Mouse (Mus musculus): Measurements from ENCODE around the gene Myo3b. TPM values are rescaled to one million over a fixed set of nuclear protein-coding genes. Genes with fewer than 3 reads are reported as not detected.
A peak's percentile ranks its signal among the peaks of the same experiment; 100 is the strongest.

The Myo3b gene
- polyA plus RNA-seq, 1 experiment from 2014 or later: 0.70 TPM

- no peak overlapping the region for H3K4me2 ChIP-seq (ENCODE audit: low read depth, low read length)
- 92% methylated on average over 4 of the region's 4 CpGs for WGBS
- ATAC-seq (ENCODE audit: low read depth): no peak
- no peak overlapping the region for H3K4me3 ChIP-seq (ENCODE audit: low read length)
- H3K9ac ChIP-seq (ENCODE audit: low read length): no peak overlapping the region
- H3K9me3 ChIP-seq (ENCODE audit: control insufficient read depth, low read length): no peaks in the 10 kb centered on the region
- no peaks in the 10 kb centered on the region for H3K4me1 ChIP-seq (replicated peaks; ENCODE audit: control insufficient read depth, insufficient read depth, low read length)
- no peak overlapping the region for H3K27ac ChIP-seq (ENCODE audit: low read length)
- no peaks in the 10 kb centered on the region for H3K36me3 ChIP-seq (ENCODE audit: control insufficient read depth, insufficient read depth, low read length)
- H3K27me3 ChIP-seq (ENCODE audit: control insufficient read depth, insufficient read depth, low read depth, low read length): no peaks in the 10 kb centered on the region
Observed at GRCm38 (mm10) chr2:70058201-70058600, 19.3 kb downstream of the Myo3b start.

DNA sequence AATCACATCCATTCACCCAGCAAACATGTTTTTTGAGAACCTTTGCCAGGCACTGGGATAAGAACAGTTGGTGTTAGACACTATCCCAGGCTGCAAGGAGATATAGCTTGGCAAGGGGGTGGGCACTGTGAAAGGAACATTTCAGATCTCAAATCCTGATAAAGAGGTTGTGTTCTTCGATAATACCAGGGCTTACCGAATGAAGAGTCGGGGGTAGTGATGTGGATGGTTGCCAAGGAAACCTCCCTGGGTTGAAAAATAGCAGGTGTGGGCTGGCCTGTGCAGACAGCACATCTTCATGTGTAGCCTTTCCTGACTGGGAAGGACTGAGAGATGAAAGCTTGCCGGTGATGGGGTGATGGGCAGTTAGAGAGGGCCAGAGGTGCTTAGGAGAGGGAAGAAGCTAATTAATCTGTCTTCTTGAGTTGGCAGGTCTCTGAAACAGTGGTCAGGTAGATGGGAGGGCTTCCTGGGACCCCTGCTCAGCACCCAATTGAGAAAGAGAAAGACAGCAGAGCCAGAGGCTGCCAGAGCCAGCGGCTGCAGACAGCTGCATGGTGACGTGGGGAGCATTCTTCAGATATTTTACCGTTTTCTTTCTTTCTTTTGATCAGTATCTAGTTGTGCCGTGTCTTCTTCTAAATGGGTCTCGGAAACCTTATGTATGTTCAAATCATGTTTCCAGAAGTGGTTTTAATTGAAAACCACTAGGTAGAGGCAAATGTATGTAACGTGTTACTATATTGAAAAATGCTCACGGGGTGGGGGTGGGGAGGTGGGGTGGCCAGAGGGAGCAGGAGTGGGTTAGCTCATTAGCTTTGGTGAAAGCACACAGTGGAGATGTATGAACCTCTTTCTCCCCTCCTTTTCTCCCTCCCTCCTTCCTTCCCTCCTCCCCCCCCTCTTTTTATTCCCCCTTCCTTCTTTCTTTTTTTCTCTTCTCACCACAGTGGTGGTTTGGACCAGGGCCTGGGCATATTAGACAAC, 21.7 kb downstream of the Myo3b start:
- Histone ChIP-seq H3K4me2 (ENCODE audit: low read depth, low read length) (no peak overlapping the region), H3K27me3 (ENCODE audit: control insufficient read depth, insufficient read depth, low read depth, low read length) (no peaks in the 10 kb centered on the region), H3K4me3 (ENCODE audit: low read length) (no peak overlapping the region), H3K9ac (ENCODE audit: low read length) (no peak overlapping the region), H3K9me3 (ENCODE audit: control insufficient read depth, low read length) (no peaks in the 10 kb centered on the region), H3K36me3 (ENCODE audit: control insufficient read depth, insufficient read depth, low read length) (no peaks in the 10 kb centered on the region), H3K27ac (ENCODE audit: low read length) (no peak overlapping the region), H3K4me1 (replicated peaks; ENCODE audit: control insufficient read depth, insufficient read depth, low read length) (no peaks in the 10 kb centered on the region)
- no peak for ATAC-seq (ENCODE audit: low read depth)
- 32% methylated on average over 11 of the region's 11 CpGs for WGBS

DNA sequence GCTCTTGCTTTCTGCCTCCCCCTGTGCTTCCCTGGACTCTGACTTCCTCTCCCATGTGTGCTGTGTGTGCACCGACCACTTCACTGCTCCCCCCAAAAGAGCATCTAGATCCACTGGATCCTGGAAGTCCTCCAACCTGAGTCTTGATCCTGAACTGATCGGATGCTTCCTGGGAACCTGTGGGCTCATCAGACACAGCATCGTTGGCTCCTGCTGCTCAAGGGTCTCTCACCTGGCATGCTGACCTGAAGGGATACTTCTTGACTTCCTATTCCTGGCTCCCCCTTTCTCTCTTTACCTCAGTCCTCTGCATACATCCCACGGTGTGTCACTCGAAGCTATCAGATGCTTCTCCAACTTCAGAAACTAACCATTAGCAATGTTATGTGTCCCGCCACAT, 26.2 kb downstream of the Myo3b start:
- no peak overlapping the region for H3K4me3 ChIP-seq (ENCODE audit: low read length)
- ATAC-seq (ENCODE audit: low read depth): no peak
- no peaks in the 10 kb centered on the region for H3K4me1 ChIP-seq (replicated peaks; ENCODE audit: control insufficient read depth, insufficient read depth, low read length)
- H3K9ac ChIP-seq (ENCODE audit: low read length): no peak overlapping the region
- H3K4me2 ChIP-seq (ENCODE audit: low read depth, low read length): no peak overlapping the region
- WGBS: 74% methylated on average over 6 of the region's 6 CpGs
- no peaks in the 10 kb centered on the region for H3K27me3 ChIP-seq (ENCODE audit: control insufficient read depth, insufficient read depth, low read depth, low read length)
- no peaks in the 10 kb centered on the region for H3K9me3 ChIP-seq (ENCODE audit: control insufficient read depth, low read length)
- no peaks in the 10 kb centered on the region for H3K36me3 ChIP-seq (ENCODE audit: control insufficient read depth, insufficient read depth, low read length)
- no peak overlapping the region for H3K27ac ChIP-seq (ENCODE audit: low read length)

- H3K4me1 ChIP-seq (replicated peaks; ENCODE audit: control insufficient read depth, insufficient read depth, low read length): no peaks in the 10 kb centered on the region
- ATAC-seq (ENCODE audit: low read depth): no peak
- H3K27me3 ChIP-seq (ENCODE audit: control insufficient read depth, insufficient read depth, low read depth, low read length): no peaks in the 10 kb centered on the region
- H3K9ac ChIP-seq (ENCODE audit: low read length): no peak overlapping the region
- no peak overlapping the region for H3K4me2 ChIP-seq (ENCODE audit: low read depth, low read length)
- no peaks in the 10 kb centered on the region for H3K9me3 ChIP-seq (ENCODE audit: control insufficient read depth, low read length)
- H3K4me3 ChIP-seq (ENCODE audit: low read length): no peak overlapping the region
- H3K27ac ChIP-seq (ENCODE audit: low read length): no peak overlapping the region
- no peaks in the 10 kb centered on the region for H3K36me3 ChIP-seq (ENCODE audit: control insufficient read depth, insufficient read depth, low read length)
- 62% methylated on average over 7 of the region's 7 CpGs for WGBS
Observed at GRCm38 (mm10) chr2:70065729-70066300, 26.9 kb downstream of the Myo3b start.

DNA sequence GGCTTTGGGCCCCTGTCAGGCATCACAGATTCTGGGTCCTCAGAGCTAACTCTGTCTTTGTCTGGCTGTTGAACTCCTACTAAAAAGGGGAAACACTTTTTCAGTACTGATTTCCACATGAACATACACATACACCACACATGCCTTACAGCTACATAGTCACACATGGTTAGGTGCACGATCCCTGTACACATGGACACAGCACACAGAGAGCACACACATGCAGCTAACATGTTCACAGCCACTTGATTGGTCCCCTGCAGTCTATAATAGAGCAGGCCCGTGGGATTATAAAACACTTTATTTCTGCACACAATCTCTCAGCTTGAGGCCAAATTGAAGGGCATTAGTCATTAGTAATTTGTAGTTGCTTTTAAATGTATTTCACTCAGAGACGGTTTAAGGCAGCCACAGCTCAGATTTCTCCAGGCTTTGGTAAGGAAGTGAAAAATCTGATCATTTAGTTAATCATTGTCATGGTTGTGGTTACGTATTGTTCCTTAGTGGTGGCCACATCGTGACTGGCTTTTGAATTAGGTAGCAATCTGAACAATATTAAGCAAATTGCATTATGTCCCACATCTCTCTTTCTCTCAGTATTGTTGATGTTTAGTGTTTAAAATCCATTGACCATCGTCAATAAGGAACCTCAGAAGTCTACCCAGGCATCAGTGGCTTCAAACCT, 27.6 kb downstream of the Myo3b start:
- H3K4me2 ChIP-seq (ENCODE audit: low read depth, low read length): no peak overlapping the region
- H3K9ac ChIP-seq (ENCODE audit: low read length): no peak overlapping the region
- H3K9me3 ChIP-seq (ENCODE audit: control insufficient read depth, low read length): no peaks in the 10 kb centered on the region
- 64% methylated on average over 6 of the region's 6 CpGs for WGBS
- H3K27ac ChIP-seq (ENCODE audit: low read length): no peak overlapping the region
- no peak overlapping the region for H3K4me3 ChIP-seq (ENCODE audit: low read length)
- no peaks in the 10 kb centered on the region for H3K27me3 ChIP-seq (ENCODE audit: control insufficient read depth, insufficient read depth, low read depth, low read length)
- ATAC-seq (ENCODE audit: low read depth): no peak
- no peaks in the 10 kb centered on the region for H3K4me1 ChIP-seq (replicated peaks; ENCODE audit: control insufficient read depth, insufficient read depth, low read length)
- H3K36me3 ChIP-seq (ENCODE audit: control insufficient read depth, insufficient read depth, low read length): no peaks in the 10 kb centered on the region

DNA sequence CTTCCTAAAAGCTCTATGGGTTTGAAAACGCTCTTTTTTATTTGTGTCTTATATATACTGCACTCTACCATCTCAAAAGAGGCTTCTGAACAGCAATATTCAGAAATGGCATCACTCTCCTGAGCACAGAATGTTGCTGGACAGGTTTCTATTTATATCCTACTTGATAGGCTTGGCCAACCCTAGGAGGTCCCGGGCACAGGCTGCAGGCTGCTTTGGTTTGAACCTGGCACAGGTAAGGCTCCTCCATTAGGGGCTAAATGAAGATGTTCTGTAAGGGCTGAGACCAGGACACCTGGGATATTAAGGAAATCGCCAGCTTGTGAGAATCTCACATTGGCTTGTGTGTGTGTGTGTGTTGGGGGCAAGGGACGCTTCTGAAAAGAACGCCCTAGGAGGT, 30.9 kb downstream of the Myo3b start:
- Histone ChIP-seq H3K27ac (ENCODE audit: low read length) (peak overlapping the region; percentile 55), H3K9me3 (ENCODE audit: control insufficient read depth, low read length) (no peaks in the 10 kb centered on the region), H3K36me3 (ENCODE audit: control insufficient read depth, insufficient read depth, low read length) (no peaks in the 10 kb centered on the region), H3K27me3 (ENCODE audit: control insufficient read depth, insufficient read depth, low read depth, low read length) (no peaks in the 10 kb centered on the region), H3K4me2 (ENCODE audit: low read depth, low read length) (no peak overlapping the region), H3K4me3 (ENCODE audit: low read length) (no peak overlapping the region), H3K4me1 (replicated peaks; ENCODE audit: control insufficient read depth, insufficient read depth, low read length) (no peaks in the 10 kb centered on the region), H3K9ac (ENCODE audit: low read length) (no peak overlapping the region)
- 56% methylated on average over 5 of the region's 5 CpGs for WGBS
- ATAC-seq (ENCODE audit: low read depth): peak; percentile 83

GRCm38 (mm10) chr2:70083444-70084020, 44.6 kb downstream of the Myo3b start:
- ATAC-seq (ENCODE audit: low read depth): no peak
- Histone ChIP-seq H3K4me2 (ENCODE audit: low read depth, low read length) (peak overlapping the region; percentile 52), H3K27ac (ENCODE audit: low read length) (no peak overlapping the region), H3K4me3 (ENCODE audit: low read length) (peak overlapping the region; percentile 18; the same call in 1 of the 2 replicates), H3K9me3 (ENCODE audit: control insufficient read depth, low read length) (no peaks in the 10 kb centered on the region), H3K9ac (ENCODE audit: low read length) (no peak overlapping the region), H3K4me1 (replicated peaks; ENCODE audit: control insufficient read depth, insufficient read depth, low read length) (no peaks in the 10 kb centered on the region), H3K36me3 (ENCODE audit: control insufficient read depth, insufficient read depth, low read length) (no peaks in the 10 kb centered on the region), H3K27me3 (ENCODE audit: control insufficient read depth, insufficient read depth, low read depth, low read length) (no peaks in the 10 kb centered on the region)
- WGBS: 33% methylated on average over 17 of the region's 17 CpGs

GRCm38 (mm10) chr2:70091261-70091660, 52.3 kb downstream of the Myo3b start:
- Histone ChIP-seq H3K27ac (ENCODE audit: low read length) (no peak overlapping the region), H3K4me1 (replicated peaks; ENCODE audit: control insufficient read depth, insufficient read depth, low read length) (no peaks in the 10 kb centered on the region), H3K27me3 (ENCODE audit: control insufficient read depth, insufficient read depth, low read depth, low read length) (no peaks in the 10 kb centered on the region), H3K4me2 (ENCODE audit: low read depth, low read length) (no peak overlapping the region), H3K36me3 (ENCODE audit: control insufficient read depth, insufficient read depth, low read length) (no peaks in the 10 kb centered on the region), H3K9ac (ENCODE audit: low read length) (no peak overlapping the region), H3K9me3 (ENCODE audit: control insufficient read depth, low read length) (no peaks in the 10 kb centered on the region), H3K4me3 (ENCODE audit: low read length) (no peak overlapping the region)
- 45% methylated on average over 2 of the region's 2 CpGs for WGBS
- no peak for ATAC-seq (ENCODE audit: low read depth)

All from lung, embryonic 16.5 days (tissue).